Mouse (Mus musculus) thymus, adult 2 months (tissue): ENCODE measurements around the gene Tmem52.

Experiments used
- CTCF ChIP-seq: fragments of 200-500 bp; IDR thresholded peaks from 2 replicates; pipeline ENCODE4 v1.5.1; 2012; ENCODE audit warnings: mild to moderate bottlenecking, control low read depth, low read length, moderate library complexity, borderline replicate concordance; ENCODE audit not compliant: control insufficient read depth, poor library complexity, insufficient read depth; ENCODE audit errors: extremely low read depth
- POLR2A ChIP-seq: fragments of 200-500 bp; IDR thresholded peaks from 2 replicates; pipeline ENCODE4 v1.6.1; 2012; ENCODE audit warnings: mild to moderate bottlenecking, low read length, control low read depth, moderate library complexity; ENCODE audit not compliant: control insufficient read depth, poor library complexity, insufficient read depth; ENCODE audit errors: extremely low read depth

- no peak for TF ChIP-seq CTCF
- TF ChIP-seq POLR2A: no peak
These were observed 4.4 kb downstream of the Tmem52 start for GRCm38 (mm10) chr4:155473319-155473718.
